Mouse (Mus musculus) ES-E14 (cell line): ENCODE measurements at regions not wholly inside any gene's neighbourhood (a gene's known extent, or its start where the extent isn't known, plus 50 kb on each side); places are given as distances from the start of the nearest gene placed in this dataset.

Source experiments
- CHD2 ChIP-seq: IDR thresholded peaks from 2 replicates; pipeline ENCODE4 v1.6.1; 2014; ENCODE audit warnings: mild to moderate bottlenecking, low read depth, low read length, inconsistent platforms
- HCFC1 ChIP-seq: IDR thresholded peaks from 2 replicates; pipeline ENCODE4 v1.6.1; 2012; ENCODE audit warnings: low read length, inconsistent platforms, borderline replicate concordance; ENCODE audit not compliant: insufficient read depth
- MAFK ChIP-seq: IDR thresholded peaks from 2 replicates; pipeline ENCODE4 v1.6.1; 2014; ENCODE audit warnings: mild to moderate bottlenecking, low read depth, low read length, inconsistent platforms; ENCODE audit not compliant: insufficient read depth
- ZC3H11A ChIP-seq: IDR thresholded peaks from 2 replicates; pipeline ENCODE4 v1.6.1; 2012; ENCODE audit warnings: low read depth, mild to moderate bottlenecking, inconsistent platforms, low read length, borderline replicate concordance

DNA sequence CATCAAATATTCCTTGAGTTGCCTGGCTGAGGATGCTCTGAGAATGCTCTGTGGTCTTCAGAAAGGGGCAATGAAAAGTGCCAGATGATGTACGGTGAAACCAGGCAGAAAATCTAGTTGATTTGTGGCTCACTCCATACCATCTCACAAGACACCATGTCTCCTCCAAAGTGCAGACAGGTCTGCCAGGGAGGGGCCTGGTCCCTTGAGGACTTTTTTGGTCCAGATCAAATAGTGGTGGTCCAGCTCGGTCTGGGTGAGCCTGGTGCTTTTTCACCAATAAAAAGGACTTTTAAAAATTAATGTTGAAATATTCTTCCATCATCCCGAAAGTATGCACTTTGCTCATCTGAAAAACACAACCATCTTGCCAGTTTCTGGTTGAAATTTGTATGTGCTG lies 224.2 kb downstream of the Cog6 start:
- no peak for TF ChIP-seq CHD2
- no peak for TF ChIP-seq MAFK
- TF ChIP-seq ZC3H11A = no peak
- no peak for TF ChIP-seq HCFC1
